Mouse (Mus musculus): ENCODE results near the gene Rtl5.

The Rtl5 gene

DNA sequence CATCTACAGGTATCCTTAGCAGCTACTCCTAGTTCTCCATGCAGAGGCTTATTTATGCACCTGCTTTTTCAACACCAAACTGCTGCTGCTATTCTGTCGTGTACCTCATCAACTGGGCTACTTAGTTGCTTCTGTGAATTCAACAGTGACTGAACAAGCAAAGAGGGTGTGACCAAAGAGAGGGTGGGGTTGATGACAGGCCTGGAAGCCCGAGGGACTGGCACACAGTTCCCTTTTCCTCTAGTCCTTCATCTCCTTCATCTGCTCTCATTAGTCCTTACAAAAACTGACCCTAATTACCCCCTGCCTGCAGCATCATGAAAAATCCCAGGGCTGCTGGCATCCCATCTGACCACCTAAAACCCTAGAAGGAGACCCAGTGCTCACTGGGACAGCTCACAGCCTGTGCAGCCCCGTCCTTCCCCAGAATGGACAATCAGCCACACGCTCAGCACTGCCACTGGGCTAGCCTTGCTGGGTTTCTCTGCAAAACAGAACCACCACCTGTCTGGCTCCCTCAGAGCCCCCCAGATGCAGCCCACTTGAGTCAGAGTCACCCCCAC lies 5.8 kb downstream of the Rtl5 start:
- no peak for DNase-seq

DNA sequence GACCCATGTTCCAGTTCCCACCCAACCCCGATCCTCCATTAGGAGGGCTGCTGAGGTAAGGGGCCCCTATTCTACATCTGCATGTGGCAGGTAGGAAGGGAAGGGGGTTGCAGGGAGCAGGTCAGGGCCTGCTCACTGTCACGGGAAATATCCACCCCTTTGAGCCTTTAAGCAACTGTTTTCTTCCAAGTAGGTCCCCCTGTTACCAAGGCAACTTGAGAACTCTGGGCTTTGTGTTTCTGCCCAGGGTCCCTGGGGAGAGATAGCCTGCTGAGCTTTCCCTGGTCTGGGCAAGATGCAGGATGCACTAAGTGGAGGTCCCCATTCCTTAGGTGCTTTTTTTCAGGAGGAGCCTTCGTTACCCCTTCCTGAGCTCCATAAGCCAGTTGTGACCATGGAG lies 7.0 kb downstream of the Rtl5 start:
- no peak for DNase-seq

- DNase-seq, result peak; percentile 49 to 56
These were observed 10.2 kb downstream of the Rtl5 start for GRCm38 (mm10) chrX:102060891-102061290.

DNA sequence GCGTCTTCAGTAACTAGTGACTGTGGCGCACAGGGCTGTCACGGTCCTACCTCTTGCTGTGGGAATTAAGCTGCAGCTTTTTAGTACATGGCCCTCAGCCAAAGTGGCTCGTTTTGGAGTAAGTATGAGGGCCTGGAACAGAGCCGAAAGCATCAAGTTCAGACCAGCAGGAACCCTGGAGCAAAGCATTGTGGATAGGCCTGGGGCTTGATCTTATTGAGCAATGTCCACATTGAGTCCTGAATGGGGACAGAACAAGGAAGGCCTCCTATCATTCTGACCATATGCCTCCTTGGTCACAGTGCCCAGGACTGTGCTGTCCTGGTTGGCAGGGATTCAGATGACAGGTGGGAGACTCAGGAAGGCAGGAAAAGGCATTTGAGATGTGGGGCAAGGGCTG lies 10.9 kb downstream of the Rtl5 start:
- DNase-seq, result peak; percentile 85 to 90

GRCm38 (mm10) chrX:102059437-102059836 lies 11.7 kb downstream of the Rtl5 start:
- DNase-seq, result peak in 1 of 2 experiments; percentile 16

DNA sequence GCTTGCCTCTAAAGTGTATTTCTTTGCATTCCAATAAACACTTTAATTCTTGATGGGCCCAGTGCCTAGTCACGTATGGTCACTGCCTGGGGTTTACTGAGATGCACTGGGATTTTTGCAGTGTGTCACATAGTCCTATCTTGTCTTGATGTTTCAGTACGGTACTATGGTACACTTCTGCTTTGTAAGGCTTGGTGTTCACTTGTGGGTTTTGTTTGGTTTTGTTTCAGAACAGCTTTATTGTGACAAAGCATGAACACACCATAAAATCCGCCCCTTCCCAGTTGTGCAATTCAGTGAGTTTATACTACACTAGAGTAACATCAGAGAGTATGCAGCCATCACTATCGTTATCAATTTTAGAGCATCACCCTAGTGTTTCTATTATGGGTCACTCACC lies 17.1 kb downstream of the Rtl5 start:
- DNase-seq, result no peak

DNA sequence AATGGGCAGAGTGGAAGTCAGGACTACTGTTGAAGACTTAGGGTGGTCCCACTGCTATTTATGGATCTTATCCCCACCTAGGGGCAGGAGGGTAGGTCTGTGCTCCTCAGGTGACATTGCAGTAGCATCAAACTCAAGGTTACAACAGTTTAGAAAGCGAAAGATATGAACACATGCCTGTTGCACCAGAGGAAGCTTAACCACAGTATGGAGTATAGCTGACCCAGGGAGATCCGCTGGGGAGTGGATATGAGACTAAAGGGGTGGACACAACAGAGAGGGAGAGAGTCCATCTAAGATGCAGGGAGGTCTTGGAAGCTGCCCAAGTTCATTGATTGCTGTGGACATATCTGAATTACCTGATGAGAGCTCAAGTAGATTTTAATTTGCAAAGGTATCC lies 17.7 kb downstream of the Rtl5 start:
- no peak for DNase-seq

GRCm38 (mm10) chrX:102051225-102051624 lies 19.9 kb downstream of the Rtl5 start:
- no peak for DNase-seq

- no peak for DNase-seq
These were observed 20.6 kb downstream of the Rtl5 start for GRCm38 (mm10) chrX:102050552-102050951.

DNA sequence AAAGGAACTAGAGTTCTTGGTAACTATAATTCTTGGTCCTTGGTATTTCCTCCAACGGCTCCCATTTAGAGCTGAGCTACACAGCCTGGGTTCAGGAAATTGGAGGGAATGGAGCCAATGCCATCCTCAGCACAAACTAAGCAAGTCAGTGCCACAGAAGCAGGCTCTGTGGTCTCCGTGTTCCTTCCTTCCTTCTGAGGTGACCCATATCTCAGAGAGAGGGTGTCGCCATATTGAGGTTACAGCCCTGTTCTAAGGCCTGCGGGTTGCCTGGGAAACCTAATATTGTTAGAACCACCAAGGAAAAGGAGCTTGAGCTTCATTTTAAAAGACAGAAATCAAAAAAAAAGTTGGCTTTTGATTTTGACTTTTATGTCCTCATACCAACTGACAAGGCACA lies 28.7 kb downstream of the Rtl5 start:
- no peak for DNase-seq

DNA sequence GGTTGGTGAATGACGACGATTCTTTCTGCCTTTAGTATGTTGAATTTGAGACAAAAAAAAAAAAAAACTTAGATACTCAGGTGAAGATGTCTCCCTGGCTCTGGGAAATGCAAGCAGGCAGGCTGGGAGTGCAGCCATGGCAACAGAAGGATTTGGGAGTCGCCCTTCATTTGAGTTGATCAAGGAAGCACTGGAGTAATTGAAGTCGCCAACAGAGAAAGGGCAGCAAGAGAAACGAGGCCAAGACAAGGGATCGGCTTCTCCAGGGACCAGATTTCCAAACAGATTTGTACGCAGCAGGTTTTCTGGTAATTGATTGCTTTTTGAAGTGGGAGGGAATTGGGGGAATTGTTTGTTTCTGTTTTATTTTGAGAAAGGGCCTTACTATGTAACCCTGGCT lies 29.5 kb downstream of the Rtl5 start:
- peak; percentile 40 to 55 for DNase-seq

- DNase-seq, result peak; percentile 66 to 75
These were observed 33.6 kb downstream of the Rtl5 start for GRCm38 (mm10) chrX:102037506-102037905.

DNA sequence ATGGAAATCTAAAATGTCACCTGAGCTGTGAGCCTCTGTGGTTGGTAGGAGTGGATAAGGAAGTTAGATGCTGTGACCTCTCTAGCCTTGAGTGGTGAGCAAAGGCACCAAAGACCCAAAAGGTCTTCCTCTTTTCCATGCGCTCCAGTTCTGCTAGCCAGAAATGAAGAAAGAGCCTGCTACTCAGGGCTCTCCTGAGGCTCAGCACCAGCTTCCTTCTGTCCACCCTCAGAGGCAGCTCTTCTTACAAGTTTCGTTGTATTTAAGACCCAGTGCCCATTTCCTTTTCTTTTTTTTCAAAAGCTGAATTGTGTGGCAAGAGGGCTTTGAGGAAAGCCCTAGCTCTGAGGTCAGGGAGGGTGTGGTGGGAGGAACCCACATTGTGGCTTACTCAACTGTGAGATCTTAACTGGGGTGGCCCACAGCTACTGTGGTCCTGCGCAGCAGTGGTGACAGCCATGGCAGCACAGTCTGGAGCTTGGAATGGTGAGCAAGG lies 34.2 kb downstream of the Rtl5 start:
- DNase-seq, result no peak

GRCm38 (mm10) chrX:102035671-102036070 lies 35.4 kb downstream of the Rtl5 start:
- DNase-seq, result no peak

DNA sequence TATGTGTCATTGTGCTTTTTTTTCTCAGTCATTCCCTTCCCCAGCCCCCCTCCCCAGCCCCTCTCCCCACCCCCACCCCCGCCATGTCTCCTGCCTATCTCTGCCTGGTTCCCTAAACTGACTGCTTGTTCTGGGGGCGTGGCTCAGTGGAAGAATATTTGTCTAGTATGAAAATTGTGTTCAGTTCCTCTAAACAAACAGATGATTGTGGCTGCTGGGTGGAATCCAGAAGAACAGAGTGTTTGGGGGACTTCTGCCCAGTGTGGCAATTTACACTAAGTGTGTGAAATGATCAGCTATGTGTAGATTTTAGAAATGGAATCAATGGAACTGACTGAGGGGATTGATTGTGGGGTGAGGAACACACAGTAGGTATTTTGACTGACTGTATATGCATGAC lies 37.5 kb downstream of the Rtl5 start:
- DNase-seq, result no peak

DNA sequence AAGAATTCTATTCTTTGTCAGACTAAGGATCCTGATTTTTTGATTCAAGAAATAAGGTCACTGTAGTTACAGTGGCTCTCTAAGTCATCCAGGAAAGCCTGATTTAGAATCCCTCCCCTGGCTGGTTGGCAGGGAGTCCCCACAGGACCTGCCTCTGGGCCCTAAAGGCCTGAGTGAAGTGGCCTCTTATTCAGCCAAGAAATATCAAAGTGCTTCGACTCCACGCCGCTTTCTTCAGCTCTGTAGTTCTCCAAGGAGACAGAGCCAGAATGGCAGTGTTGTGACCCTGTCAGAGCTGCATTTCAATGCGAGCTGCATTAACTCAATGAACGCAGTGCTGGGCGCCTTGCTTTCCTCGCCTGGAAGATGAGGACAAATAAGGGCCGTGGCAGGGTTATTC lies 38.7 kb downstream of the Rtl5 start:
- DNase-seq, result no peak

GRCm38 (mm10) chrX:102031851-102032250 lies 39.3 kb downstream of the Rtl5 start:
- no peak for DNase-seq

DNA sequence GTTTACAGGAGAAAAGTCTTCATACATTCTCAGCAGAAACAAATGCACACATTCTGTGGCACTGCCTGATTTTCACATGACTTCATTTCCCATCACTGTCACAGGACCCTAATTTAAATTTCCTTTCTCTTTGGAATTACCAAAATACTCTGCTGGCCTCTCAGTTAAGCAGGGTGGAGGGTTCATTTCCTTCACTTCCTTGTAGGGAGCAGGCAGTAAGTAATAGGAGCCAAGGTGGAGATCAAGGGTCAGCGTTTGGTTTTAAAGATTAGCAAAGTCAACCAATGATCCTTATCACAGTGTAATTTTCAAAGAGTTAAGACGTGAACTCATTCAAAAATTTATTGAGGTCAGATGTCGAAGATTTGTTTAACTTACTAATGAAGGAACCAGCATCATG lies 46.1 kb downstream of the Rtl5 start:
- DNase-seq, result no peak

DNA sequence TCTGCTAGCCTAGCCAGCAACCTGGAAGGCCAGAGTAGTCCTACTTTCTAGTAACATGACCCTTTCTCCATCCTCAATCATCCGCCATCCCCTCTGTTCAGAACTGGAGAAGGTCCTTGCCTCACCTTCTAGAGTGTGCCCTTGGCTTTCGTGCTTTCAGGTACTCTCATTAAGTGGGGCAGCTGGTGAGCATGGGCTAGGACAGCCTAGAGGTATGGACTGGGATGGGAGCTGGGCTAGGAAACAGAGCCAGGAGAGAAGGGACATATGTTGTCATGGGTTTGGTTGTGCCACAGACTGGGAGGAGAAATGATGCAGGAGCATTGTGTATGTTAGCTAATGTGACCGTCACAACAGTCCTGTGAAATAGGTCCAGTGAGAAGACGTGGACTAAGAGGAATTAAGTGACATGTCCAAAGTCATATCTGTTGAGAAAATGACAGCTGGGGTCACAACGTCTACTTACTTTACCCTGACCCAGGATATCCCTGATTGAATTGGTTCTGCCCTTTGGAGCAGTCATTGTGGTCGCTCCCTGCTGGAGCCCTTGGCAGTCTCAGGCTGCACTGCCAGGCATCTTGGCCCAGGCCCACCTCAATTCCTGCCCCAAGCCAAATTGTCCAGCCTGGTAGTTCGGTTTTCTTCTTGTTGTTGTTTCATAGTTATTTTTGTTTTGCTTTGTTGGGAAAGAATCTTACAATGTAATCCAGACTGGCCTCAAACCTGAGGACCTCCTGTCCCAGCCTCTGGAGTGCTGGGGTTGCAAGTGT lies 51.4 kb downstream of the Rtl5 start:
- DNase-seq, result peak; percentile 51 to 60

DNA sequence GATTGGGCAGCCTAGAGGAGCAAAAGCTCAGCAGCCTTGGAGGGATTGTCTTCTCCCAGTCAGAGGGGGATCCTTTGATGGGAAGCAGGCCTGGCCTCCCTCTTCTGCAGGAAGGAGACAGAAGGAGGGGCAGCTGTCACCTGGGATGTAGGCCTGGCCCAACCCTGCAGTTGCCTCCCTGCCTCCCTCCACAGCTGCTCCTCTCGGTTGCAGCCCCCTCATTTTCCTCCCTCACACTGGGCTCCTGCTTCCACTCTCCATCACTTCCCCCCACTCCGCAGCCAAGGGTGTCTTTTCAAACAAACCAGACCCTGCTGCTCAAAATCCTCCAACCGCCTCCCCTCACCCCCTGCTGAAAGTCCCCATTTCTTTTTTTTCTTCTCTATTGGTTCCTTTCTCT lies 52.2 kb downstream of the Rtl5 start:
- DNase-seq, result no peak

DNA sequence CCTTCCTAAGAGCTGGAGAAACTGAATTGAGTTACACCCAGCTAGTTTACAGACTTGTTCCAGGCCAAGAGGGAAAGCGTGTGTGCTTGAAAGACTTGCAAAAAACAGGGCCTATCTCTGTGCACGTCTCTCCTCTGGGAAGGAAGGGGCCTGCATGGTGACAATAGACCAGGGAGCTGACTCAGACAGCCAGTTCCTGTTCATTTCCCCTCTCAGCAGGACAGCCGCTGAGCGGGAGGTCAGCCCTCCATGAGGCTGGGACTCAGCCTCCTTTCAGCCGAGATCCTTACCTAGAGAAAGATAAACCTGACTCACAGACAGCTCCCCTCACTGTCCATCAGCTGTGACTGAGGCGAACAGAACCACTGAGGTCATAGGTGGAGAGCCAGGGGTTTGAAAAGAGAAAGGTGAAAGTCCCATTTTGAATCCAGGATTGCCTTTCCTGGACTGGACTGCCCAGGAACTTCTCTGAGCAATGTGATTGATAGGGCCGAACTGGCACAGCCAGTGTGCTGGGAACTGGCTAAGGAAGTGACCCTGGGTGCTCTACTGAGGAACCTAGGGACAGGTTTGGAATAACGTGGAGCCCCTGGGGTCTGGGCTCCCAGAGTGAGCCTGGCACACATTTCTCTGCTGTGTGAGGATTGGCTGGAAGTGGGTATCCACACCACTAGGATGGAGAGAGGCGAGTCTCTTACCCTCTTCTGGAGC lies 53.7 kb downstream of the Rtl5 start:
- DNase-seq, result no peak
